Mouse (Mus musculus) liver, embryonic 15.5 days (tissue): Measurements from ENCODE around the gene Ctnnb1. TPM values are rescaled to one million over a fixed set of nuclear protein-coding genes. Genes with fewer than 3 reads are reported as not detected.

Experiments
- ATAC-seq: fragments of 200-750 bp; cut with Nextera tagmentation; 2 replicates; pipeline ENCODE4 v1.8.0; 2017; ENCODE audit warnings: moderate number of reproducible peaks, mild to moderate bottlenecking, moderate library complexity; ENCODE audit not compliant: insufficient read depth
- H3K27ac ChIP-seq: fragments of 300-500 bp; sonication (generic); replicated peaks from 2 replicates; pipeline ENCODE4 v1.5.1; 2015; ENCODE audit warnings: mild to moderate bottlenecking, inconsistent platforms
- H3K27me3 ChIP-seq: fragments of 300-500 bp; sonication (generic); 2 replicates; pipeline ENCODE4 v1.6.1; 2015; ENCODE audit warnings: mild to moderate bottlenecking, inconsistent platforms
- H3K36me3 ChIP-seq: fragments of 300-500 bp; sonication (generic); replicated peaks from 2 replicates; pipeline ENCODE4 v1.6.1; 2015; ENCODE audit warnings: moderate library complexity, mild to moderate bottlenecking, inconsistent platforms
- H3K4me1 ChIP-seq: fragments of 300-500 bp; sonication (generic); replicated peaks from 2 replicates; pipeline ENCODE4 v1.6.1; 2015; ENCODE audit warnings: inconsistent platforms
- H3K4me2 ChIP-seq: fragments of 300-500 bp; sonication (generic); 2 replicates; pipeline ENCODE4 v1.6.1; 2015; ENCODE audit warnings: moderate library complexity, mild to moderate bottlenecking, inconsistent platforms
- H3K4me3 ChIP-seq: fragments of 300-500 bp; sonication (generic); replicated peaks from 2 replicates; pipeline ENCODE4 v1.5.1; 2015; ENCODE audit warnings: mild to moderate bottlenecking, inconsistent platforms
- H3K9ac ChIP-seq: fragments of 300-500 bp; sonication (generic); 2 replicates; pipeline ENCODE4 v1.6.1; 2015; ENCODE audit warnings: moderate library complexity, mild to moderate bottlenecking, inconsistent platforms
- H3K9me3 ChIP-seq: fragments of 300-500 bp; sonication (generic); replicated peaks from 2 replicates; pipeline ENCODE4 v1.6.1; 2016; ENCODE audit warnings: inconsistent platforms
- WGBS: fragments of 180-500 bp; shearing (Covaris S2); methylation state at CpG from one replicate; pipeline ENCODE4 v1.1.7; 2015; ENCODE audit warnings: mixed read lengths; ENCODE audit not compliant: insufficient replicate concordance; 5-methylcytosine and 5-hydroxymethylcytosine counted together
- polyA plus RNA-seq: library from polyadenylated mRNA; unstranded; fragments of >200 nt; fragmentation: Nextera tagmentation; extraction: Ambion mirVana; gene quantifications from 2 replicates; pipeline ENCODE4 v1.2.1, GENCODE M21; 2015

The Ctnnb1 gene
- polyA plus RNA-seq, 1 experiment from 2014 or later: 90.5 TPM

DNA sequence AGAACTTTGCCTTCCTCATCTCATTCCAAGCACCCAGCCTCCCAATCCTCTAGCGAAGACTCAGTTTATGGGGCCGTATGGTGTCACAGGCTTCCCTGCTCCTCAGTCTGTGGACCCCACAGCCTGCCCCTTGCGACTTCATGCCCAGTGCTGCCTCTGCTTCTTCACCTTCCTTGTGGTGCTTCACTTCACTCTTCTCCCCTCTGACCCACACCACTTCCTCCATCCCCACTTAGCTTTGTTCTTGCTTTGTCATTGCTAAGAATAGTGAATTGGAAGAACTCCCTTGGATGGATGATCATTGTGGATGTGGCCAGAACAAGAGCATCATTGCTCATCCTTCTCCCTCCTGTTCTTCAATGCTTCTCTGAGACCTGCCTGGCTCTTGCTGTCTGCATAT lies 11.8 kb downstream of the Ctnnb1 start:
- H3K4me3 ChIP-seq: no peak overlapping the region
- H3K9me3 ChIP-seq: no peaks in the 10 kb centered on the region
- ATAC-seq: no peak
- H3K36me3 ChIP-seq: peaks cover 31% of the 10 kb centered on the region; the same call in 1 of the 2 replicates
- no peak overlapping the region for H3K9ac ChIP-seq
- no peaks in the 10 kb centered on the region for H3K27me3 ChIP-seq
- H3K27ac ChIP-seq: no peak overlapping the region
- H3K4me2 ChIP-seq: no peak overlapping the region
- H3K4me1 ChIP-seq: peaks cover 90% of the 10 kb centered on the region
- 61% methylated on average over 3 of the region's 3 CpGs for WGBS

DNA sequence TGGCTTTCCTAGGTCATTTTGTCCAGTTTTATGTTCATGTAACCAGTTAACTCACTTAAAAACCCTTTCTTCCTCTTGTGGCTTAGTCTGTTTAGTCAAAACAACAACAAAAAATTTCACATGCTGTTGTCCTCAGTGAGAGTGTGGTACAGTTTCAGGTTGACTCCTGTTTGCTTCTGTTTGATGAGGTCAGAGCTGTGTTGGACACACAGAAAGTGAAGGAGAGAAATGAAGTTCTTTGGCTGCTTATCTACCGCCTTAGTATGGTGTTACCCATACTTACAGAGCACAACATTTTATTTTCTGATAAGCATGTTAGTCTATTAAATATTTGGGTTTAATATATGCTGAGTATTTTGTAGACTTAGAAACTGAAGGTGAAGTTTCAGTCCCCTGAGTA lies 14.7 kb downstream of the Ctnnb1 start:
- H3K36me3 ChIP-seq: peaks cover 30% of the 10 kb centered on the region; the same call in 1 of the 2 replicates
- no peak for ATAC-seq
- H3K9me3 ChIP-seq: no peaks in the 10 kb centered on the region
- H3K4me1 ChIP-seq: peaks cover 77% of the 10 kb centered on the region
- H3K27ac ChIP-seq: no peak overlapping the region; the same call in 1 of the 2 replicates
- no peaks in the 10 kb centered on the region for H3K27me3 ChIP-seq
- 19% methylated on average over 1 of the region's 1 CpGs for WGBS
- no peak overlapping the region for H3K4me2 ChIP-seq
- H3K9ac ChIP-seq: no peak overlapping the region
- no peak overlapping the region for H3K4me3 ChIP-seq

DNA sequence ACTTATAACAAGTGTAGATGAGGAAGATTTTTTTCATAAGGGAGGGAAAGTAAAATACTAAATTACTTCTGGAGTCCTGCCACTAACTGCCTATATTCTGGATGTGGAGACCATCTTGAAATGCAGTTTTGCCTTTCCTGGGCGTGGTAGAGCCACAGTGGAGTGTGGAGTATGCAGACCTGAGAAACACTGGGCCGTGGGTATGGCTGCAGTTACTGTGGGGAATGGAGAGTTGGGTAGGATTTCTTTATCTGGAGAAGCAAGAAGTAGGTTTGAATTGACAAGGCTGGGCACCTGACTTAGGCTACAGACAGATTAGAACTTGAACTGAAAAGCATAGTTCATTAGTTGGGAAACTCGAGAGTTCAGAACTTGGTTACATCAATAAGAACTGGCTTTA lies 15.2 kb downstream of the Ctnnb1 start:
- ATAC-seq: peak; percentile 38; the same call in 1 of the 2 replicates

GRCm38 (mm10) chr9:120946131-120946530 lies 17.1 kb downstream of the Ctnnb1 start:
- Histone ChIP-seq H3K27me3 (no peaks in the 10 kb centered on the region), H3K9me3 (no peaks in the 10 kb centered on the region), H3K4me3 (no peak overlapping the region), H3K4me1 (peaks cover 62% of the 10 kb centered on the region), H3K9ac (no peak overlapping the region), H3K4me2 (no peak overlapping the region), H3K27ac (no peak overlapping the region), H3K36me3 (peaks cover 35% of the 10 kb centered on the region)
- ATAC-seq: no peak
- 70% methylated on average over 8 of the region's 8 CpGs for WGBS

More for the DNA sequence above, 15.2 kb downstream of the Ctnnb1 start:
- peaks cover 27% of the 10 kb centered on the region; the same call in 1 of the 2 replicates for H3K36me3 ChIP-seq
- no peak overlapping the region for H3K4me3 ChIP-seq
- peaks cover 77% of the 10 kb centered on the region for H3K4me1 ChIP-seq
- H3K27me3 ChIP-seq: no peaks in the 10 kb centered on the region
- H3K9me3 ChIP-seq: no peaks in the 10 kb centered on the region
- 22% methylated on average over 3 of the region's 3 CpGs for WGBS
- H3K27ac ChIP-seq: no peak overlapping the region
- H3K4me2 ChIP-seq: 0 out of 2 replicates have a peak overlapping the region, but pooled peaks have one; percentile 13
- H3K9ac ChIP-seq: no peak overlapping the region

DNA sequence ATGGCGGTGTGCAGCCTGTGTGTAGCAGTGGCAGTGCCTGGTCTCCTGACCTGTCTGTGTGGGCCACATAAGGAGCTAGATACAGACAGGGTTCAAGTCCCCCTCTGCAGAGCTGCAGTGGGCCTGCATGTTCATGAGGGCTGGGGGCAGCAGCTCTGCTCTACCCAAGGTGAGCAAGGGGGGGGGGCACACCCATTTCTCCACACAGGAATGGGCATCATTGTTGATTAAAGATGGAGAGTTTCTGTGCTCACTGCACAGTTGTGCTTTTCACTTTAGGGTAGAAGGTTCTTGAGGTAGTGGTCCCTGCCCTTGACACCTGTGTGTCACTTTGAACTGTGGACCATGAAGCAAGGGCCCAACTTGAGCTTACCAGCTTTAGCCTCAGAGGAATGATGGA lies 19.8 kb downstream of the Ctnnb1 start:
- H3K36me3 ChIP-seq: peaks cover 51% of the 10 kb centered on the region
- 82% methylated on average over 1 of the region's 1 CpGs for WGBS
- H3K4me3 ChIP-seq: no peak overlapping the region

GRCm38 (mm10) chr9:120950761-120951160 lies 21.7 kb downstream of the Ctnnb1 start:
- WGBS: 85% methylated on average over 12 of the region's 12 CpGs
- peaks cover 27% of the 10 kb centered on the region for H3K4me1 ChIP-seq
- H3K9me3 ChIP-seq: no peaks in the 10 kb centered on the region
- H3K4me3 ChIP-seq: no peak overlapping the region
- H3K9ac ChIP-seq: no peak overlapping the region
- no peaks in the 10 kb centered on the region for H3K27me3 ChIP-seq
- ATAC-seq: no peak
- H3K27ac ChIP-seq: no peak overlapping the region
- H3K4me2 ChIP-seq: no peak overlapping the region
- H3K36me3 ChIP-seq: peaks cover 70% of the 10 kb centered on the region

More for the DNA sequence above, 19.8 kb downstream of the Ctnnb1 start:
- no peak overlapping the region for H3K27ac ChIP-seq
- H3K27me3 ChIP-seq: no peaks in the 10 kb centered on the region
- no peaks in the 10 kb centered on the region for H3K9me3 ChIP-seq
- no peak overlapping the region for H3K9ac ChIP-seq
- no peak for ATAC-seq
- H3K4me2 ChIP-seq: no peak overlapping the region
- H3K4me1 ChIP-seq: peaks cover 44% of the 10 kb centered on the region

GRCm38 (mm10) chr9:120951947-120952346 lies 22.9 kb downstream of the Ctnnb1 start:
- no peak overlapping the region for H3K9ac ChIP-seq
- peaks cover 81% of the 10 kb centered on the region for H3K36me3 ChIP-seq
- H3K4me3 ChIP-seq: no peak overlapping the region
- H3K4me2 ChIP-seq: no peak overlapping the region
- WGBS: 83% methylated on average over 3 of the region's 3 CpGs
- H3K27me3 ChIP-seq: no peaks in the 10 kb centered on the region
- H3K9me3 ChIP-seq: no peaks in the 10 kb centered on the region
- H3K4me1 ChIP-seq: peaks cover 25% of the 10 kb centered on the region
- ATAC-seq: no peak
- no peak overlapping the region for H3K27ac ChIP-seq

DNA sequence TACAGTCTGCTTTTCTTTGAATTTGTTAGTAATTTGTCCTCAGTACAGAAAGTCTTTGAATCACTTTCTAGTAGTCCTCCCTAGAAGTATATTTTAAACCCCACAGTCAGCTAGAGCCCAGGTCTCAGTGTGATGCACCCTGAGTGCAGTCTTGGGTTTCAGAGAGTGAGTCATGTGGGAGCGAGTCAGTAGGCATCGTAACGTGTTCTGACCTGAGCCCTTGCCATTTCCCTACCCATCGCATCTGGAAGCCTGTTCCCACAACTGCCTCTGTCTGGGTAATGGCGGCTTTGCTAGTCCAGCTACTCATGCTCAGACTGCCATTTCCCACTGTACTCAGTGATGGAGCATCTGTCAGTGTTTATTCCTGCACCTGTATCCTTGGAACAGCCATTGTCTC lies 29.0 kb downstream of the Ctnnb1 start:
- Histone ChIP-seq H3K4me3 (no peak overlapping the region), H3K27me3 (no peaks in the 10 kb centered on the region), H3K9ac (no peak overlapping the region), H3K36me3 (peaks cover 100% of the 10 kb centered on the region), H3K9me3 (no peaks in the 10 kb centered on the region), H3K27ac (no peak overlapping the region), H3K4me1 (peaks cover 28% of the 10 kb centered on the region), H3K4me2 (no peak overlapping the region)
- WGBS: 85% methylated on average over 5 of the region's 5 CpGs
- ATAC-seq: no peak

GRCm38 (mm10) chr9:120958560-120958959 lies 29.5 kb downstream of the Ctnnb1 start:
- H3K27ac ChIP-seq: no peak overlapping the region
- no peaks in the 10 kb centered on the region for H3K27me3 ChIP-seq
- H3K9ac ChIP-seq: no peak overlapping the region
- peaks cover 29% of the 10 kb centered on the region for H3K4me1 ChIP-seq
- no peak overlapping the region for H3K4me3 ChIP-seq
- ATAC-seq: no peak
- H3K4me2 ChIP-seq: no peak overlapping the region
- H3K36me3 ChIP-seq: peaks cover 100% of the 10 kb centered on the region
- WGBS: 86% methylated on average over 6 of the region's 6 CpGs
- H3K9me3 ChIP-seq: no peaks in the 10 kb centered on the region

- Histone ChIP-seq H3K27me3 (no peaks in the 10 kb centered on the region), H3K4me3 (no peak overlapping the region), H3K9me3 (no peaks in the 10 kb centered on the region), H3K27ac (no peak overlapping the region), H3K36me3 (peaks cover 100% of the 10 kb centered on the region), H3K4me2 (no peak overlapping the region), H3K4me1 (peaks cover 29% of the 10 kb centered on the region), H3K9ac (no peak overlapping the region)
- WGBS: 67% methylated on average over 4 of the region's 4 CpGs
- ATAC-seq: no peak
Measured at GRCm38 (mm10) chr9:120959225-120959624, 30.2 kb downstream of the Ctnnb1 start.

GRCm38 (mm10) chr9:120960611-120961010 lies 31.6 kb downstream of the Ctnnb1 start:
- Histone ChIP-seq H3K4me1 (peaks cover 29% of the 10 kb centered on the region), H3K27me3 (no peaks in the 10 kb centered on the region), H3K9me3 (no peaks in the 10 kb centered on the region), H3K27ac (no peak overlapping the region), H3K4me3 (no peak overlapping the region), H3K9ac (no peak overlapping the region), H3K36me3 (peaks cover 100% of the 10 kb centered on the region), H3K4me2 (no peak overlapping the region)
- WGBS: 37% methylated on average over 4 of the region's 4 CpGs
- no peak for ATAC-seq

DNA sequence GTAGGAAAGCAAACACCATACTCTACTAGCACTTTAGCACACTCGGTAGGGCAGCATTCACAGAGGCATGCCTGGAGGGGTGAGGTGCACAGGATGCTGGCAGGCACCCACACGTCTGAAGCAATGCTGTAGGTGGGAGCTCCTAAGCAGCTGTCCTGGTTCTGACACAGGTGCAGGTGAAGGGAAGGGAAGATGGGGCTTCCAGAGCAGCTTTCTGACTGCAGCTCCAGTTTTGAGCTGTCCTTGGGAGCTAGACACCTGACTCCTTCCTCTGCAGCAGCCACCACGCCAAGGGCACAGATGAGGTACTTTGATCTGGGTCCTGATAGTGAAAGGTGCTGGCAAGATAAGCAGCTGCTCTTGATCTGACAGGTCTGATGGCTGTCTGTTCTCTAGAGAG lies 32.5 kb downstream of the Ctnnb1 start:
- H3K36me3 ChIP-seq: peaks cover 100% of the 10 kb centered on the region
- no peak overlapping the region for H3K4me2 ChIP-seq
- no peaks in the 10 kb centered on the region for H3K27me3 ChIP-seq
- peaks cover 29% of the 10 kb centered on the region for H3K4me1 ChIP-seq
- WGBS: 44% methylated on average over 3 of the region's 3 CpGs
- no peak for ATAC-seq
- no peak overlapping the region for H3K9ac ChIP-seq
- no peak overlapping the region for H3K4me3 ChIP-seq
- no peaks in the 10 kb centered on the region for H3K9me3 ChIP-seq
- H3K27ac ChIP-seq: 0 out of 2 replicates have a peak overlapping the region, but pooled peaks have one; percentile 19
